Mouse (Mus musculus) urinary bladder, postnatal 14 days (tissue): ENCODE results near the gene Cysrt1.
"Not testable (repeated sequence)": the region's sequence is repeated elsewhere in the genome, so short reads cannot be mapped to it uniquely, and the experiment has no call there.

Experiments
- DNase-seq: peaks from one replicate; pipeline ENCODE4 v3.0.0; 2021; ENCODE audit warnings: low spot score

The Cysrt1 gene

GRCm38 (mm10) chr2:25264851-25265250 is 22.6 kb upstream of the Cysrt1 start:
- no peak for DNase-seq

DNA sequence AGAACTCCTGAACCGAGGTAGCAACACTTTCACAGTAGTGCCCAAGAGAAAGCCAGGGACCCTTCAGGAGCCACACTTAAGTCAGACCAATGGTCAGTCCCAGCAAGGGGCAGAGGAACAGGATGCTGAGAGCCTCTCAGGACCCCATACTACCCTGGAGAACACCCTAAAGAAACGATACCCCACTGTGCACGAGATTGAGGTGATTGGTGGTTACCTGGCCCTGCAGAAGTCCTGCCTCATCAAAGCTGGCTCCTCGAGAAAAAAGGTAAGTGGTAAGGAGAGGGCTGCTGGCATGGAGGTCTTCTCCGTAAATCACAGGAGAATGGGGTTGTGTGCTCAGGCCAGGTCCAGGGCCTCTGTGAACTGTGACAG is 22.0 kb upstream of the Cysrt1 start:
- DNase-seq: no peak

DNA sequence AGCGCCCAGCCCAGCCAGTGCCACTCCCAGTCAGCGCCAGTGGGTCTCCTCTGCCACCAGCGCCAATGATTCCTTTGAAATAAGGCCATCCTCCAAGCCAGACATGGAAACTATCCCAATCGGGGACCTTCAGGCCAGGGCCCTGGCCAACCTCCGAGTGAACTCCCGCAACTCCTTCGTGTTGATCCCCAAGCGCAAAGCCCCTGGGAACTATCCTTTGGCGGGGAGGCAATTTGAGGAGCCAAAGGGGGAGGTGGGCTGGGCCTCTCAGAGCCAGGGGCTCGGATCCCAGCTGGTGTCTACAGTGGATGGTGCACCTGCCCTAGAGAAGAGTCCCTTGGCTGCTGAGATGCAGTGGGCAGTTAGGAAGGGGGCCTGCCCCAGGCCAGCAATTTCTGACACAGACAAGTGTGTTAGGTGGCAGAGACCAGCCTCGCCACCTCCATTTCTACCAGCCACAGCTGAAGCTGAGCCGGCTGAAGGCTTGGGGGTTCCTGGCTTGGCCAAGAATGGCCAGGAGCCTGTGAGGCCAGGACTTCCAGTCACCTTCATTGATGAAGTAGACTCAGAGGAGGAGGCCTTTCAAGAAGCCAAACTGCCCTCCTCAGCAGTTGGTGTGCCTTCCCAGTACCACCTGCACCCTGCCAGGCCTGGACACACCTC is 21.5 kb upstream of the Cysrt1 start:
- DNase-seq: no peak

DNA sequence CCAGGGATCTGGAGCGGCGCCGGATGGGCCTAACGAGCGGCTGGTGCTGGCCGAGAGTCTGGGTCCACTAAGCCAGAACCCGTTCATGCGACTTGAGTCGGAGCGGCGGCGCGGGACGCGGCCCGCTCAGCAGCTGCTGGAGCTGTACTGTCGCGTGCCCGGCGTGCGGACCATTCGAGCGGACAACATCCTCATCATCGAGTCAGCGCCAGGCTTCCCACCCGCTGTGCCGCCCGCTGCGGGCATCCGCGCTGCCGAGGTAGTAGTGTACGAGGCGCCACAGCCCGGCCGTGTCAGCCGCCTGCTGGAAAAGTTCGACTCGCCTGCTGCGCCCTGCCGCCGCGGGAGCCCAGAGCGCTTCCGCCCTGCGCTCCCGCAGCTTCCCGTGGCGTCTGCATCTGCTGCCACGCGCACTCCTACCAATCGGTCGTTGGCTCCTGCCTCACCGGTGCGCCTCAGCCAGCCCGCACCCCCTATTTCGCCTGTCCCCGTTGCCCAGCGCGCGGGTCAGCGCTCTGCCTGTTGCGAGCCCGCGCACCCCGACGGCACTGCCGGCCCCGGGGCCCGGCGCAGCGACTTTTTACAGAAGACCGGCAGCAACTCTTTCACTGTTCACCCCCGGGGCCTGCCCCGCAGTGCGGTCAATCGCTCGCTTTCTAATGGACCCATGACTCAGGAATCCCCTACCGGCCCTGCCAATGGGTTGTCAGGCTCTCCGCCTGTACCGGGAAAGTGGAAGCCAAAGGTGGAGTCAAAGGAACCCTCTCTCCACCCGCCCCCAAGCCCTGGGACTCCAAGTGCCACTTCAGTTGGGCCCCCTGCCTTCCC is 20.8 kb upstream of the Cysrt1 start:
- no peak for DNase-seq

DNA sequence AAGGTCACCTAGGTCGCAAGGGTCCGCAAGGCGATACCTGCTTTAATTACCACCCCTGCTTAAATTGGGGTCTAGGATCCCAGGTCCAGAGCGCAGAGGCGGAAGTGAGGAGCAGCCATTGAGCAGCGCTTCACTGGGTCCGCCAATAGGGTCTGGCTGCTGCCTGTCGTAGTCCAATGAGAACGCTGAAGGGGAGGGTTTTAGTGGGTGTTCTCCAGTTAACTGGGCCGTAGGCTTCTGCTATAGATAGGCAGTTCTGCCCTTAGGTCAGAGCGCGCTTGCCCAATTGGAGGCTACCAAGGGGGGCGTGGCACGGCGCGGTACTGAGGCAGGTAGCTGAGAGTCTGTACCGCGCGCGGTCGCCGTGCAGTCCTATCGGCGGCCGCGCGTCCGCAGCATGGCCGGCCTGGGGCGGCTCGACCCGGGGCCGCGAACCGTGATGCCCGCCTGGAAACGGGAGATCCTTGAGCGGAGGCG is 20.1 kb upstream of the Cysrt1 start, which contains the start of gene Tprn:
TSS of gene Tprn (plus strand) at position 328 of the 477 bp plus-strand sequence.
- DNase-seq: peak; percentile 97

DNA sequence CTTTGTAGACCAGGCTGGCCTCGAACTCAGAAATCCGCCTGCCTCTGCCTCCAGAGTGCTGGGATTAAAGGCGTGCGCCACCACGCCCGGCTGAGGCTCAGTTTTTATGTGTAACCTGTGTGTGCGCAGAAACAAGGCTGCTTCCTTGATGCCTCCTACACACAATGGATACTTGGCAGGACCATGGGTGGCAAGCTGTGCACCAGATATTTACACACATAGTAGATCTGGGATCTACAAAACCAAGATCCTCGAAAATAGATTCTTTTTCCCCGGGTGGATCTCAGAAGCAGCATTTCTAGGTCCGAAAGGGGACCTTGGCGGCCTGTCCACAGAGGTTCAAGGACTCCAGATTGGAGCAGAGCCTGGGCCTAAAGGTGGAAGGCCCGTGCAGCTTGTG is 19.6 kb upstream of the Cysrt1 start:
- DNase-seq: no peak

DNA sequence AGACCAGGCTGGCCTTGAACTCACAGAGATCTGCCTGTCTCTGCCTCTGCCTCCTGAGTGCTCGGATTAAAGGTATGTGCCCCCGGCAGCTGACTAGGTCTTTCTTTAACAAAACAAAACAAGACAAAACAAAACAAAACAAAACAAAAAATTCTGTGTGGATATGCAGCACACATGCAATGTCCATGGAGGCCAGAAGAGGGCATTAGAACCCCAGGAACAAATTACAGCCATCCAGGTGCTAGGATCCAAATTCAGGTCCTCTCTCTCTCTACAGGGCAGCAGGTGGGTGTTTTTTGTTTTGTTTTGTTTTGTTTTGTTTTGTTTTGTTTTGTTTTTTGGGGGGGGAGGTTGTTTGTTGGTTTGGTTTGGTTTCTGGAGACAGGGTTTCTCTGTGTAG is 16.6 kb upstream of the Cysrt1 start:
- DNase-seq: no peak

DNA sequence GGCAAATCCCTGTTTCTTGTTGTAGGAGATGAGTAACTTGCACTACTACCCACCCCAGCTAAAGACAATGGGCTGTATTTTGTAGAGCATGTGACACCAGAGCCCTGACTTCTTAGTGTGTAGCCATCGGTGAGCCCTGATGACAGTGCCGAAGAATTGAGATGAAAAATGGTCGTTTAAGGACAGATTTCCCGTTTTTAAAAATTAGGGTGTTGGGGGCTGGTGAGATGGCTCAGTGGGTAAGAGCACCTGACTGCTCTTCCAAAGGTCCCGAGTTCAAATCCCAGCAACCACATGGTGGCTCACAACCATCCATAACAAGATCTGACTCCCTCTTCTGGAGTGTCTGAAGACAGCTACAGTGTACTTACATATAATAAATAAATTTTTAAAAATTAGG is 15.0 kb upstream of the Cysrt1 start:
- not testable (repeated sequence) for DNase-seq

DNA sequence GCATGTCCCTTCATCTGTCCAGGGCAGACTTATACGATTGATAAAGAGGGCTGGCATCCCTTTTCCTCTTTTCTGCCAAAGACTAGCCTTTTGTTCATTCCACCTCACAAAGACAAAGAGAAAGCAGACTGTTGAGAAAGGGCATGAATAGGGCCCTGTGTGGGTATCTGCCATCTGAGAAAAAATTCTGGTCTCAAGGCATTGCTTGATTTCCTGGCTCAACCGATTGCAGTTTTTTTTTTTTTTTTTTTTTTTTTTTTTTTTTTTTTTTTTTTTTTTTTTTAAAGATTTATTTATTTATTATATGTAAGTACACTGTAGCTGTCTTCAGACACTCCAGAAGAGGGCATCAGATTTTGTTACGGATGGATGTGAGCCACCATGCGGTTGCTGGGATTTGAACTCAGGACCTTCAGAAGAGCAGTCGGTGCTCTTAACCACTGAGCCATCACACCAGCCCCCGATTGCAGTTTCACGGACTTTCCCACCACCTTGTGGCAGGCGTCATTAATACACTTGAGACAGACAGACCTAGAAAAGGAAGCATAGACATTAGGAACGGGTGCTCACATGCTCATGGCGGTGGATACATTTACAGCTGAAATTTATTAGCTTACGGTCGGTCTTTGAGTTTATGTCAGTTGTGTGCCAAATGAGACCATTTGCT is 14.3 kb upstream of the Cysrt1 start:
- DNase-seq: peak; percentile 68

DNA sequence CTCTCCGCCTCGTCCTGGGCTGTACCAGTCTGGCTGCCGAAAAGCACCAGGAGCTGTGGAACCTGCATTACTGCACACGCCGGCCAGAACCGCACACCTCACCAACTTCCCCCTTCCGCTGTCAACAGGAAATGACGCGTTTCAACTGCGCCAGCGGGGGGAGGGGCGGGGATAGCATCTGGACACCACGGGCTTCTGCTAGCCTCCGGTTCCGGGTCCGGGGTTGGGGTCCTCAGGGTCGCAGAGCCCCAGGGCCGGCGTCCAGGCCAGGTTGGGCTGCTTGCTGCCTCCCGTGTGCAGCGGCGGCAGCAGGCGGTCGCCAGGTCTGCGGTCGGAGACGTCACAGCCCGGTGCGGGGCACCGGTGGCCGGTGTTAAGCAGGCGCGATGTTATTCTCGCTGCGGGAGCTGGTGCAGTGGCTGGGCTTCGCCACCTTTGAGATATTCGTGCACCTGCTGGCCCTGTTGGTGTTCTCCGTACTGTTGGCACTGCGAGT is 13.1 kb upstream of the Cysrt1 start, which contains the start of gene Tmem203:
TSS of gene Tmem203 (plus strand) at position 156 of the 496 bp plus-strand sequence.
- DNase-seq: peak; percentile 90

DNA sequence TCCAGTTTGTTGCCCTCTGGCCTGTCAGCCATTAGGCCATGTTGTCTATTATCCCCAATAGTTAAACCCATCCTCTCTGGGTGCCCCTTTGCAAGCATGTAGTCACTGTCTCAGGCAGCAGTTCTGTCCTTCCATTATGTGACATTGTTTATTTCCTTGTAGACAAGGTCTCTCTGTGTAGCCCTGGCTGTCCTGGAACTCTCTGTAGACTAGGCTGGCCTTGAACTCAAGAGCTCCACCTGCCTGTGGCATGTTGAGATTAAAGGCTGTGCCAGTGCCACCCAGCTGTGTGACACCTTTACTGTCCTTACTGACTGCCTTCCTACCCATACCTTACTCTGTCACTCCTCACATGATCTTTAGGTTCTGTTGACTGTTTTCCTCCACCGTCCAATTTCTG is 10.1 kb upstream of the Cysrt1 start:
- no peak for DNase-seq

DNA sequence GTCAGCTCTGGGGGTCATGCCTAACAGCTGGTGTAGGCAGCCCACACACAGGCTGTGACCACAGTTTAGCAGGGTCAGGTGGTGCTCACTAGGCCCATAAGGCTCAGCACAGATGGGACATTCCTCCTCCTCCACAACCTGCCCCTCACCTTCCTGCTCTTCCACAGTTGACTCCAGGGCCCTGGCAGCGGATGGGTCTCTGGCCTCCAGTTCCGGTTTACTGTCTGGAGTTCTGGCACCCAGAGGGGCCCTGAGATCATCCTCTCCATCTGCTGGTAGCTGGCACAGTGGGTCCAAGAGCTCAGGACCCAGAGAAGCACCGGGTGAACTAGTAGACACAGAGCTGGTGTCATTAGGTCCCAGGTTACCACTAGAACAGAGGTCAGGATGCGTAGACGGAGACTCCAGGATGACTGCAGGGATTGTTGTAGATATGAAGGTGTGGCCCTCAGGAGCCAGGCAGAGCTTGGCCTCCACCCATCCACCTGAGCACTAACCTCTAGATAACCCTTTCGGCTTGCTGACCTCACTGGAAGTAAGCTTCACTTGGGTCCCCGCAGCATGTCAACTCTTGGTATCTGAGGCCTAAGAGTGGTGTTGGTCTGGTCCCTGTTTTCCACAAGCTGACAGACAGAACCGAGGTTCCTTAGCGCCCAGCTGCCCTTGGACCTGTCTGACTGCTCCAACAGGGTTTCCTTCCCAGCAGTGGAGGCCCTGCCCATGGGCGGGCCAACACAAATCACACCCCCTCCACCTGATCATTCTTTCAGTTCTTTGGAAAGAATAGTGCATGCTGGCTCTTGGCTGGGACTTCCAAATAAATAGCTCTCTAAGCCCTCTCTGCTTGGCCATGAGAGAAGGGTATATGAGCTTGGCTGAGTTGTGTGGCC is 4.2 kb upstream of the Cysrt1 start, which contains the start of gene AL732309.1:
TSS of gene AL732309.1 (minus strand) at position 681 of the 890 bp plus-strand sequence.
- peak; percentile 64 for DNase-seq

DNA sequence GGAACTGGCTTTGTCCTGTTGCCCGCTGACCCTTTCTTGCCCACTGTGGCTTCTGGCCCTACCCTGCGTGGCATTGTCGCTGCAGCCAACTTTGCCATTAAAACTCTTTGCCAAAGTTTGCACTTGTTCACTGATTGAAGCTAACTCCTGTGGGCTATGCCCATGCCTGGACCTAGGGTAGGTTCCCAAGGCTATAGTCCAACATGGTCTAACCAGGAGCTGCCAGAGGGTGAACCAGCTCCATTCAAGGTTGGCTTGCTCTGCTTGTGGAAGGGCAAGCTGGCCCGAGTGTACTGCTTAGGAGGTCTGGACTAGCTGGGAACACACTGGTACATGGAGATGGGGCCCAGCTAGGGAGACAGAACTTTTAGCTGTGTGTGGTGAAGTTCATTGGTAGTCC is 1.9 kb upstream of the Cysrt1 start:
- no peak for DNase-seq

DNA sequence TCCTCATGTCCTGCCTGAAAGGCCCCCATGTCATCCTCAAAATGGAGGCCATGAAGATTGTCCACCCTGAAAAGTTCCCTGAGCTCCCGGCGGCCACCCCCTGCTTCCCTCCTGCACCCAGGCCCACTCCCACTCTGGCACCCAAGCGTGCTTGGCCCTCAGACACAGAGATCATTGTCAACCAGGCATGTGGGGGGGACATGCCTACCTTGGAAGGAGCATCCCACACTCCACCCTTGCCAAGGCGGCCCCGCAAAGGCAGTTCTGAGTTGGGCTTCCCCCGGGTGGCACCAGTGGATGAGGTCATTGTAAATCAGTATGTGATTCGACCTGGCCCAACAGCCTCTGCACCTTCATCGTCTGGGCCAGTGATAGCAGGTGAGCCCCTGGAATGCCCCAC is 1.1 kb upstream of the Cysrt1 start:
- DNase-seq: no peak

DNA sequence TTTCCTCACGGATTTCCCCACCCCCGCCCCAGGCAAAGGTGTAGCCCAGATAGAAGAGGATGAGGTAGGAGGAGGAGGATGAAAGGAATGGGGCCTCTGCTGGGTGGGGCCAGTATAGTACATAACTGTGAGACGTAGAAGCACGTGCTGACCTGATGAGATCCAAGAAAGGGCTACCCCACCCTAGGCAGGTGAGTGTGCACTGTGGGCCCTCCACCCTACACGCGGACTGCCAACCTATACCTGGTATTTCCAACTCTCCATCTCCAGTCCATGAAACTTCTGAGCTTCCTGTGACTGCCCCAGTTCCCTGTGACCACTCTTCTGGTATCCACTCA is 845 bp downstream of the Cysrt1 start:
- no peak for DNase-seq

DNA sequence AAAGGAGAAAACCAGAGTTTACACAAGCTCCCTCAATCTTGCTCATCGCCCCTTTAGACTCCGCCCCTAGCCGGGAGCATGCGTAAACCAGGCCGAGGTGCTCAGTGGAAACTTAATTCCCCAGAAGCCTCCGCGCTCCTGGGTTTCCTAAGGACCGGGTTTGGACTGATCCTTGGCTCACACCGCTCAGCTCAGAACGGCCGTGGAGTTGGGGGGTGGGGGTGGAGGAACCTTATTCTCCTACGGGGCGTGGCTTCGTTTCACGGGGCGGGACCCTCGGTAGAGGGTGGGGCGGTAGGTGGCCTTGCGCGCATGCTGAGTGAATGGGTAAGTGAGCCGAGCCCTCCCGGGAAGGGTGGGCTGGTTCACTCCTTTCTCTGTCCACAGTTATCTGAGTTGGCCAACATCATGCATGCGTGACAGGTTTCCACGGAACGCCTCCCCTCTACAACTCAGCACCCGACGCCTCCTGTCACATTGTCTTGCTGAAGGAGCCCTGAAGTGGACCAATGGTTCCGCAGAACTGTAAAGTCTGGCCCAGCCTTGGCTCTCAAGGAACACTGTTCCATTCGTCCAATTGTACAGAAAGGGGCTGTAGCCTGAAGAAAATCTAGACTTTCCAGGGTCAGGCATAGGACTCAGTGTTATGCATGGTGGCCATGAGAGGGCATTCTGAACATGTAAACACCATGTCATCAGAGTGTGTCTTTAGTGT is 1.4 kb downstream of the Cysrt1 start:
- peak; percentile 78 for DNase-seq

GRCm38 (mm10) chr2:25240310-25240709 is 1.9 kb downstream of the Cysrt1 start:
- no peak for DNase-seq

DNA sequence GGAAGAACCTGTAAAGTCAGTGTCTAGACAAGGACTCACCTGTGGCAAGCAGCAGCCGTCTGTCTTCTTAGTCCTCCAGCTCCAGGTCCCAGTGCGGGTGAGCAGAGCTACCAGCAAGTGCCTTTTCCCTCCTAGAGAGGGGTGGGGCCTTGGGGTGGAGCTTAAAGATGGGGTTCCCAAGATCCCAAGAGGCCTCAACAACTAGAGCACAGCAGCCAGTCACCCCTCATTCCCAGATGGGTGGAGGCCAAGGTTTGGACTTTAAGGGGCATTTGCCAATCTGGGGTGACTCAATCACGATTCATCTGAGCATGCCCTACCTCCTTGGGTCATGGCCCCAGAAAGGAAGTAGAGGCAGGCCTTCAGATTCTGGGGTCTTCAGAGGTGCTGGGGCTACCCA is 2.5 kb downstream of the Cysrt1 start:
- DNase-seq: no peak

DNA sequence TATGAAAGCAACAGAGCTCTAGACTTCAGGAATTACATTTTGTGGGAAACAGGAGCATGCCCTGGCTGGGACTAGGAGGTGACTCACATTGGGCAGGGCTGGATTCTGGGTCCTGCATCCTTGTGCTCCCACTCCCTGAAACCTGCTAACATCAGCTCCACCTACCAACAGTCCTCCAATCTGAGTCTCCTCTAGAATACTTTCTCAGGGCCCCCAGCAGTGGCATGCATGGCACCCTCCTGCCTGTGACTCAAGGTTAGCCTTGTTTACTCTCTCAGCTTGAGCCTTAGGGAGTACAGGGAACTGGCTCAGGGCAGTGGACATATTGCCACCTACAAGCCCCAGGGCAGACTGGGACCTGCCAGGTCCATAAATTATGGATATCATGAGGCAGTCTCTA is 4.1 kb downstream of the Cysrt1 start:
- DNase-seq: peak; percentile 44

- DNase-seq: peak; percentile 88
Observed at GRCm38 (mm10) chr2:25237522-25237921, 4.7 kb downstream of the Cysrt1 start.

- no peak for DNase-seq
Observed at GRCm38 (mm10) chr2:25236614-25237013, 5.6 kb downstream of the Cysrt1 start, which contains the start of gene Rnf224. Rnf224 (minus strand) TSS chr2:25236787.
